Mouse (Mus musculus): Measurements from ENCODE around the gene Dnajb14. TPM values are rescaled to one million over a fixed set of nuclear protein-coding genes. Genes with fewer than 3 reads are reported as not detected.
"Not testable (repeated sequence)": the region's sequence is repeated elsewhere in the genome, so short reads cannot be mapped to it uniquely, and the experiment has no call there.

Dnajb14 gene
- polyA plus RNA-seq, 1 experiment from 2014 or later, result 10.0 TPM

GRCm38 (mm10) chr3:137896867-137897266 lies 29.4 kb downstream of the Dnajb14 start:
- DNase-seq (ENCODE audit: low spot score) (no peak), ATAC-seq (no peak)
- WGBS, result 95% methylated on average over 3 of the region's 3 CpGs
- H3K4me1 ChIP-seq (ENCODE audit: insufficient read depth, low read depth, low read length), result no peaks in the 10 kb centered on the region
- no peak overlapping the region for H3K4me3 ChIP-seq (ENCODE audit: low read depth, low read length)
- no peak overlapping the region for H3K27ac ChIP-seq (ENCODE audit: low read length)
- no peak overlapping the region for H3K9ac ChIP-seq (replicated peaks; ENCODE audit: low read depth)
- TF ChIP-seq EP300 (IDR thresholded peaks at IDR 0.05) (no peak), CTCF (IDR thresholded peaks at IDR 0.05) (no peak)
- no peaks in the 10 kb centered on the region for H3K9me3 ChIP-seq (ENCODE audit: low read length)
- H3K27me3 ChIP-seq (replicated peaks; ENCODE audit: insufficient read depth, low read length), result no peaks in the 10 kb centered on the region
- no peak overlapping the region for H3K4me2 ChIP-seq (replicated peaks; ENCODE audit: low read depth, low read length)
- peaks cover 9% of the 10 kb centered on the region for H3K36me3 ChIP-seq (ENCODE audit: insufficient read depth, low read length)

DNA sequence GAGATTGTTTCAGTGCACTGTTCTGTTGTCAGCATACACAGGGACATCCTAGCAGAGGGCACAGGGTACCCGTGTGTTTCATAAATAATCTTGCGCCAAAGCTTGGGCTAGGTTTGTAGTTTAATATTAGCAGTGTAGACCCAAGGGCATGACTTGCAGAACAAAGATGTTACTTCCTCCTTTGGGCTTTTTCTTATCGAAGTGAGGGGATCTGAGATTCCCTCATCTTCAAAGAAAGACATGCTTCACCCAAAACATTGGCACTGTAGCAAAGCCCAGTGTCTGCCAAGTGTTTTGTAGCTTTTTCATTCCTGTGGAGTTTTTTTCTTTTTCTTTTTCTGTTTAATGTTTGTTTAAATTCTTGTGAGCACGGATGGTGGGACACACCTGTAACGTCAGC lies 30.2 kb downstream of the Dnajb14 start:
- no peak for ATAC-seq
- WGBS, result 87% methylated on average over 5 of the region's 5 CpGs

DNA sequence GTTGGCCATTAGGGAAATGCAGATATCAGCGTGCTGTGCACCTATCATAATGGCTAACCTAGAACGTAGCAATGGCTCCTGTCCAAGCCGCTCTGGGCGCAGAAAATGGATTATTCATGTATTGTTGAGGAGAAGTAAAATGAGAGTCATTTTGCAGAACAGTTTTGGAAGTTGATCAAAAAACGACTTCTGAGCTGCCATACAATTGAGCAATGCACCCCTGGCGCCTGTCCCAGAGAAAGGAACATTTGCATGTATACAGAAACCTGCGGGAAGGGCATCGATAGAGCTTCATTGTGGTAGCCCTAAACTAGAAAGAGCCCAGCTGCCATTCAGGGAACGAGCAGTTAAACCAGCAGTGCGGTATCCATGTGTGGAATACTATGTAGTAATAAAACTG lies 32.7 kb downstream of the Dnajb14 start:
- no peaks in the 10 kb centered on the region for H3K4me1 ChIP-seq (ENCODE audit: insufficient read depth, low read depth, low read length)
- peak; percentile 28; the same call in 1 of the 2 replicates for ATAC-seq
- peak; percentile 66 for DNase-seq (ENCODE audit: low spot score)
- TF ChIP-seq CTCF (IDR thresholded peaks at IDR 0.05), result no peak
- H3K27ac ChIP-seq (ENCODE audit: low read length), result no peak overlapping the region
- peaks cover 19% of the 10 kb centered on the region for H3K36me3 ChIP-seq (ENCODE audit: insufficient read depth, low read length)
- no peak overlapping the region for H3K9ac ChIP-seq (replicated peaks; ENCODE audit: low read depth)
- H3K4me3 ChIP-seq (ENCODE audit: low read depth, low read length), result no peak overlapping the region
- no peak overlapping the region for H3K4me2 ChIP-seq (replicated peaks; ENCODE audit: low read depth, low read length)
- no peaks in the 10 kb centered on the region for H3K27me3 ChIP-seq (replicated peaks; ENCODE audit: insufficient read depth, low read length)
- no peaks in the 10 kb centered on the region for H3K9me3 ChIP-seq (ENCODE audit: low read length)
- WGBS, result 56% methylated on average over 10 of the region's 10 CpGs

More for the DNA sequence above, 30.2 kb downstream of the Dnajb14 start:
- DNase-seq (ENCODE audit: low spot score), result no peak
- Histone ChIP-seq H3K4me2 (replicated peaks; ENCODE audit: low read depth, low read length) (no peak overlapping the region), H3K4me1 (ENCODE audit: insufficient read depth, low read depth, low read length) (no peaks in the 10 kb centered on the region), H3K9me3 (ENCODE audit: low read length) (no peaks in the 10 kb centered on the region), H3K9ac (replicated peaks; ENCODE audit: low read depth) (no peak overlapping the region), H3K4me3 (ENCODE audit: low read depth, low read length) (no peak overlapping the region), H3K27me3 (replicated peaks; ENCODE audit: insufficient read depth, low read length) (no peaks in the 10 kb centered on the region), H3K36me3 (ENCODE audit: insufficient read depth, low read length) (peaks cover 12% of the 10 kb centered on the region), H3K27ac (ENCODE audit: low read length) (no peak overlapping the region)
- TF ChIP-seq CTCF (IDR thresholded peaks at IDR 0.05), result no peak
- TF ChIP-seq EP300 (IDR thresholded peaks at IDR 0.05), result no peak

GRCm38 (mm10) chr3:137913093-137913492 lies 45.6 kb downstream of the Dnajb14 start:
- Histone ChIP-seq H3K9ac (replicated peaks; ENCODE audit: low read depth) (no peak overlapping the region), H3K27ac (ENCODE audit: low read length) (no peak overlapping the region), H3K4me1 (ENCODE audit: insufficient read depth, low read depth, low read length) (peaks cover 5% of the 10 kb centered on the region; the same call in 1 of the 2 replicates), H3K9me3 (ENCODE audit: low read length) (no peaks in the 10 kb centered on the region), H3K27me3 (replicated peaks; ENCODE audit: insufficient read depth, low read length) (no peaks in the 10 kb centered on the region), H3K36me3 (ENCODE audit: insufficient read depth, low read length) (no peaks in the 10 kb centered on the region), H3K4me2 (replicated peaks; ENCODE audit: low read depth, low read length) (no peak overlapping the region), H3K4me3 (ENCODE audit: low read depth, low read length) (no peak overlapping the region)
- no peak for TF ChIP-seq CTCF (IDR thresholded peaks at IDR 0.05)
- no peak for TF ChIP-seq EP300 (IDR thresholded peaks at IDR 0.05)
- peak; percentile 17 for DNase-seq (ENCODE audit: low spot score)
- no peak for ATAC-seq
- WGBS, result 42% methylated on average over 2 of the region's 2 CpGs

- H3K4me3 ChIP-seq (ENCODE audit: low read depth, low read length); ATAC-seq; H3K9me3 ChIP-seq (ENCODE audit: low read length); H3K4me2 ChIP-seq (replicated peaks; ENCODE audit: low read depth, low read length); H3K4me1 ChIP-seq (ENCODE audit: insufficient read depth, low read depth, low read length); H3K27ac ChIP-seq (ENCODE audit: low read length); H3K36me3 ChIP-seq (ENCODE audit: insufficient read depth, low read length); DNase-seq (ENCODE audit: low spot score); H3K9ac ChIP-seq (replicated peaks; ENCODE audit: low read depth); H3K27me3 ChIP-seq (replicated peaks; ENCODE audit: insufficient read depth, low read length): not testable (repeated sequence)
- WGBS, result no CpG with 5 or more reads among the region's 1 CpGs
Measured at GRCm38 (mm10) chr3:137914567-137914966, 47.1 kb downstream of the Dnajb14 start.

GRCm38 (mm10) chr3:137917694-137918171 lies 50.3 kb downstream of the Dnajb14 start:
- H3K27ac ChIP-seq (ENCODE audit: low read length), result peak overlapping the region; percentile 62
- ATAC-seq (no peak), DNase-seq (ENCODE audit: low spot score) (no peak)
- H3K27me3 ChIP-seq (replicated peaks; ENCODE audit: insufficient read depth, low read length), result no peaks in the 10 kb centered on the region
- WGBS, result 24% methylated on average over 12 of the region's 12 CpGs
- peaks cover 9% of the 10 kb centered on the region; the same call in 1 of the 2 replicates for H3K4me1 ChIP-seq (ENCODE audit: insufficient read depth, low read depth, low read length)
- 0 out of 2 replicates have a peak overlapping the region, but pooled peaks have one; percentile 46 for H3K9ac ChIP-seq (replicated peaks; ENCODE audit: low read depth)
- H3K9me3 ChIP-seq (ENCODE audit: low read length), result no peaks in the 10 kb centered on the region
- no peaks in the 10 kb centered on the region for H3K36me3 ChIP-seq (ENCODE audit: insufficient read depth, low read length)
- no peak for TF ChIP-seq EP300 (IDR thresholded peaks at IDR 0.05)
- no peak for TF ChIP-seq CTCF (IDR thresholded peaks at IDR 0.05)
- peak overlapping the region; percentile 77 for H3K4me2 ChIP-seq (replicated peaks; ENCODE audit: low read depth, low read length)
- peak overlapping the region; percentile 61 for H3K4me3 ChIP-seq (ENCODE audit: low read depth, low read length)
